Mouse (Mus musculus): ENCODE measurements around the gene Acox1.

Gene Acox1

GRCm38 (mm10) chr11:116167884-116168439, 30.9 kb downstream of the Acox1 start, which contains the start of gene Fbf1:
Gene Fbf1 (minus strand): TSS chr11:116168166.
- DNase-seq (ENCODE audit: low spot score), result peak; percentile 95

DNA sequence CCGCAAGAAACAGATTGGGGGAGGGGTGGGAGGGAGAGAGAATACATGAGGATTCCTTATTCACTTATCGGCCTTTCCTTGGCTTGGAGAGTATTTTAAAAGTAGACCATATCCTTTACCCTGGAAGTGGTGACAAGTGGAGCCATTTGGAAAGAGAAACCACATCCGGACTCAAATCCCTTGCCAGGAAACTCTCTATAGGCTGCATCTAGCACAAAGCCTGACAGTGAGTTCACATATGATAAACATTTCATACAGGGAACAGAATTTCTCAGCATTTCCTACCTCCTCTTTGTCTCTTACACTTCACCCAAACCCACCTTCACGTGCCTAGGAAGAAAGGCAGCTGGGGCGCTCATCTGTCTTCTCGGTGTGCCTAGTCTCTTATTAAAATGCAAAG, 31.6 kb downstream of the Acox1 start:
- no peak for DNase-seq (ENCODE audit: low spot score)

GRCm38 (mm10) chr11:116163002-116163401, 35.8 kb downstream of the Acox1 start:
- DNase-seq (ENCODE audit: low spot score), result no peak

DNA sequence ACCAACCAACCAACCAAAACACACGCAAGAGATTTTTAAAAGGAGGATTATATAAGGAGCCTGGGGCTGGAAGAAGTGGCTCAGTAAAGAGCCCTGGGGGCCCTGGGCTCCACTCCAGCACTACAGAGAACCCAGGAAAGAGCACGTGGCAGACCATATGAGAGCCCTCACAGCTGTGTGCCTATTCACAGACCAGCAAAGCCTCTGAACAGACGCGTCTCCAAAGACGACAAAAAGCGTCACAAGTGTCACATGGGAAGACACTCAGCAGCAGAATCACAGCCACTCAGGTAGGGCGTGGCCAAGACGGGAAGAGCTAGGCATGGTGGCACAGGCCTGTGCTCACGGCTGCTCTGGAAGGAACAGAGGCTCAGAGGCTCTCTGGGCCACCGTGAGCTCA, 36.7 kb downstream of the Acox1 start:
- no peak for DNase-seq (ENCODE audit: low spot score)

GRCm38 (mm10) chr11:116161312-116161711, 37.5 kb downstream of the Acox1 start:
- no peak for DNase-seq (ENCODE audit: low spot score)

DNA sequence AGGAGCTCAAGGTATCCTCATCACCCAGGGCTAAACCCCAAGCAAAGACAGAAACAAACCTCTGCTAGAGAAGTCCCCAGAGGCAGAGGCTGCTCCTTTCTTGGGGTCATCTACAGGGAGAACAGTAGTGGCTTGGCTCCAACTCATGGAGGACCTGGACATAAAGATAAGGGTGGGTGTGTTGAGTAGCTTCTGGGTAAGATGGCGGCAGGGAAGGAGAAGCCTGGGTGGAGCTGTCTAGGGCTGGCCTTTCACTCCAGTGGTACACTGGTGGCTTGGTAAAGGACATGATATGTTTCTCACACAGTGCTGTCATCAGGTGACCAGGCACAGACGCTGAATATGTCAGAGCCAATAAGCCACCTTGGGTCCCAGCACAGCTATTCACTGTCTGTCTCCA, 47.9 kb downstream of the Acox1 start:
- no peak for DNase-seq (ENCODE audit: low spot score)

DNA sequence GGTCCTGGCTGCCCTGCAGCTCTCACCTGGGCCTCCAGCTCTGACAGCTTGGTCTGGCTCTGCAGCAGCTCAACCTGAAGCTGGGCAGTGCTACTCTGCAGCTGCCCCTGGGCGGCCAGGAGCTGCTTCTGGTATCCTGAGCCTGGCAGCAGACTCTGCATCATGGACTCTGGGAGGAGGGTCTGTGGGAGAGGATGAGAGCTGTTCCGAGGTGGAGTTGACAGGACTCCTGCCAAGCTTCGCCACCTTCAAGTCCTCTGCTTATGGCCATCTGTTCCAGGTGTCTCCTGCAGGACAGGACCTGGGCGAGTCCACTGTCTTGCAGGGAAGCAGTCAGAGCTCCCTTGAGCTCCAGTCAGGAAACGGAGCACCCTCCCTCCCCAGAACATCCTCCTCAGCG, 49.5 kb downstream of the Acox1 start:
- DNase-seq (ENCODE audit: low spot score), result no peak

GRCm38 (mm10) chr11:116148761-116149221, 50.1 kb downstream of the Acox1 start:
- DNase-seq (ENCODE audit: low spot score), result no peak

DNA sequence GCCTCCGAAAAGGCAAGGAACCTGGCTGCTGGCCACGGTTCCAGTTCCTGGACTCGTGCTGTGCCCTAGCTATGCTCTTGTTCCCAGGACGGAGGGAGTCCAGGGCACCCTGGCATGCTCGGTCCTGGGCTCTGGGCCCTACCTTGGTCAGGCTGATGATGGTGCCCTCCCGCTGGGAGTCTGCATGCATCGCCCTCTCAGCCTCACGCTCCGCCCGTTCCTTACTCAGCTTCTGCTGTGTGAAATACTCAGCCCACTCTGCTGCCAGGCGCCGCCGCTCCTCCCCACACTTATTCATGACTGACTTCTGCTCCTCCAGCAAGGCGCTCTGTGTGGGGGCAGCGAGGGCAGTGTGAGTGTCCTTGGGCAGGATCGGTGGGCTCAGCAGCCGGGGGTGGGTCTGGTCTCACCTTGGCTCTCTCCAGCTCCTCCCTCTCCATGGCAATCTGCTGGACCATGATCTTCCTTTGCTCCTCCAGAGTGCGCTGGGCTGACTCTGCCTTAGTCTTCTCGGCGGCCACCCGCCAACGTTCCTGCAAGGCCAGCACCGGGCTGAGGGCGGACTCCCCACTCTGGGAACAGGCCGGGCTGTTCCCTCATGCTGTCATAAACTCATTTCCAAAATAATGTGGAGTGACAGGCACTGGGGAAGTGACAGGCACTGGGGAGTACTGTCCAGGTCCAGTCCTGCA, 52.4 kb downstream of the Acox1 start:
- no peak for DNase-seq (ENCODE audit: low spot score)

DNA sequence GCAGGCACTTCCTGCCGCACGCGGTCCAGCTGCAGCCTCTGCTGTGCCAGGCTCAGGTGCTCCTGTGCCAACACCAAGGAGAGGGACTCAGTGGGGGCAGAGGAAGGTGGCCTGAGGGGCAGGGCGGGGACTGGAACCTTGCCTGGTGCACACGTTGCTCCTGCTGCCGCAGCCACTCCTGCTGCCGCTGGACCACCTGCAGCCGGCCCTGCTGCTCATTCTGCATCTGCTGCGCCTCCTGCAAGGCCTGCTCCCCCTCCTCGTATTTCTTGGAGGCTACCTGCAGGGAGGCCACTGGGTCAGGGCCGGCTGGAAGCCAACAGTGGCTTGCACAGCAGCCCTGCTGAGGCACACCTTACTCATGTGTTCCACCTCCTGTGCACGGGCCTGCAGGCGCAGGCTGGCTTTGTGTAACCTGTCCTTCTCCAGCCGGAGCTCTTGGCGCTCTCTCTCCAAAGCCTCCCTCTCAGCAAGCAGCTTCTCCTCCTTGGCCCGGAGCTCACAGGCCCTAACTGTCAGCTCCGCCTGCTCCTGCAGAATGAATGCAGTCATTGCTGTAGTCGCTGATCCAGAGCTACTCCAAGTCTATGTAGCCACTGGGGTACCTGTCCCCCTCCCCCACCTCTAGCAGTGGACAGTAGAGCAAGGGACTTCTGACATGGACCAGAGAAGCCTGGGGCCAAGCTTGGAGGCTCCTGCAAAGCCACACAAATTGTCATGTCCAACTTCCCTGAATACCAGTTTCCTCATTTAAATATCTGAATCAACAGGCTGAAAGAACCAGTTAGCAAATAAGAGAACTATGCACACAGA, 53.2 kb downstream of the Acox1 start:
- DNase-seq (ENCODE audit: low spot score), result no peak

- DNase-seq (ENCODE audit: low spot score), result no peak
These were observed 55.4 kb downstream of the Acox1 start for GRCm38 (mm10) chr11:116143468-116143867.

- DNase-seq (ENCODE audit: low spot score), result peak; percentile 50
These were observed 56.4 kb downstream of the Acox1 start for GRCm38 (mm10) chr11:116142211-116142991.

GRCm38 (mm10) chr11:116138468-116139138, 60.2 kb downstream of the Acox1 start, which contains the start of gene Mrpl38:
Gene Mrpl38 (minus strand): TSS chr11:116138868.
- peak; percentile 97 for DNase-seq (ENCODE audit: low spot score)

- DNase-seq (ENCODE audit: low spot score), result no peak
These were observed 60.8 kb downstream of the Acox1 start for GRCm38 (mm10) chr11:116138096-116138467.

DNA sequence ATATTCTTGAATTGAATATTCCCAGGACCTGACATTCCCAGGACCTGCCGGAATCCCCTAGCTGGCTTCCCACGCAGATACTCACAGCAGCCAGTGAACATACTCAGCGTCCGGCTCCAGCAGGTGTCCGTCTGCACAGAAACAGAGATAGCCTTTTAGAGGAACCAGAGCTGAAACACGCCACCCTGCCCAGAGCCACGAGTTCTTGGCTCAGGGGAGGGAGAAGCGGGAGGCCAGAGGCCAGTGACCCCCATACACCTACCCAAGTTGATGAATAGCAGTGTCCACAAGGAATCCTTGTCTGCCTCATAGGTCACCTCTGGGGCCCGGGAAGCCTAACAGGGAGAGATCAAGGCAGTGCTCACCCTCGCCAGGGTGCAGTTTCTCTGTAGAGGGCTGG, 64.7 kb downstream of the Acox1 start:
- no peak for DNase-seq (ENCODE audit: low spot score)

GRCm38 (mm10) chr11:116133497-116133896, 65.3 kb downstream of the Acox1 start:
- DNase-seq (ENCODE audit: low spot score), result no peak

DNA sequence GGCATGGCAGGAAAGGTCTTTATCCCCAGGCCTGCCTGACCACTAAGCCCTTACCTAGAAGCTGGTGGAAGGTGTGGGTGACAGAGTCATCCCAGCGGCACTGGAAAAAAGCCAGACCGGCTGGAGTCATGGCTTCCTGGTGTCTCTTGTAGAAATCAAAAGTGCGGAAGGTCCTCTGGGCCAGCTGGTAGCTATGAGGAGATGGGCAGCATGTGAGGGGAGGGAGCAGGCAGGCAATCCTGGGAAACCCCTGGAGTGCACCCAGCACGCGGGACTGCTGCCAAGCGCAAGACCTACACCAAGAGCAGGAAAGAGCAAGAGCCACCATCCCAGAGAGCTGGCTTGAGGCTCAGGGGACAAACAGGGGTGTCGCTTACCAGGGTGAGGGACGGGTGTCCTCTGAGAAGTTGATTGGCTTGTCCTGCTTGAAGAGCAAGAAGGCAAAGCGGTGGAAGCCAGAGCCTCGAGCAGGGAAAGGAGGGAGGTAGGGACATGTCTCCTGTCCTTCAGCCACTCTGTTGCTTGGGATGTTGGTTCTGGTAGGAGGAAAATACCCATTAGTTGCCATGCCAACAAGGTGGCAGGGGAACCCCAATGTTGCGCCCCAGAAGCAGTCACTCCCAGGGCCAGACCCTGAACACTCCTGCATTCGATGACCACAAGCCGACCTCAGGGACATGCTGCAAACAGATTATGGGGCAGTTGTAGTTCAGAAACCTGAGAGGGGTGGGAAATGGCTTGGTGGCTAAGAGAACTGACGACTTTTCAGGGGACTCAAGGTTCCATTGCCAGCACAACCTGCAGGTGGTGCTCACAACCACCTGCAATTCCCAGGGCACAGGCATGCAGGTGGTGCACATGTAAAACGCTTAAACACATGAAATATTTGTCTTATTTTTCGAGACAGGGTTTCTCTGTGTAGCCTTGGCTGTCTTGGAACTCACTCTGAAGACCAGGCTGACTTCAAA, 66.2 kb downstream of the Acox1 start:
- DNase-seq (ENCODE audit: low spot score), result no peak

DNA sequence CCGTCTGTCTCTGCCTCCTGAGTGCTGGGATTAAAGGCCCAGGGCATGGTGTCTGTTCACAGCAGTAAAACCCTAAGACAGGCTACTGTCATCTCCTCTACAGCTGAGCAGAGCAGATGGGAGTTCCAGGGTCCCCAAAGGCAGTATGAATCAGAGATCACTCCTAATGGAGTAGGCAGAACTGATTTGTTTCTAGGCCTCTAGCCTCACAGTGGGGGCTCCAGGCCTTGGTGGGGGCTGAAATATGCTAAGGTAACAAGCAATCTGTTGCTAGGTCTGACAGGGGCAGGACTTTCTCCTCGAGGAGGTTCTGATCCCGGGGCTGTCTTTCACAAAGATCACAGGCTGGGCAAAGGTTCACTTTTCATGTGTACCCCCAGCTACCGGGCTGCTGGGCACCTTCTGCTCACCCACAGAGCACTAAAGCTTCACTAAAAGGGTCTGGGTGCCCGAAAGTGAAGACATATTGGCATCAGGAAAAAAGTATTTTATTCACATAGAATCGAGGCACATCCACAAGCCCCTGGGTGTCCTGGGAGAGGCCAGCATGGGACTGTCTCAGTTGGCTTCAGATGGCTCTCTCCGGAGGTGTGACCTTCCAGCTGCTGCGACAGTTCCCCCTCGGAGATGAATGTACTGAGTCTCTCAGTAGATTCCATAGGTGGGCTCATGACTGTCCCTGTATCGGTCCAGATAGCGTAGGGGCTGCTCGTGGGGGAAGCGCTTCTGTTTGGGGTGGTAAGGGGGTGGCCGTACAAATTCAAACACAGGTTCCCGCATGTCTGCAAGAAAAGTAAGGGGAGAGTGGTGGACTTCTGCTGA, 67.3 kb downstream of the Acox1 start:
- no peak for DNase-seq (ENCODE audit: low spot score)

DNA sequence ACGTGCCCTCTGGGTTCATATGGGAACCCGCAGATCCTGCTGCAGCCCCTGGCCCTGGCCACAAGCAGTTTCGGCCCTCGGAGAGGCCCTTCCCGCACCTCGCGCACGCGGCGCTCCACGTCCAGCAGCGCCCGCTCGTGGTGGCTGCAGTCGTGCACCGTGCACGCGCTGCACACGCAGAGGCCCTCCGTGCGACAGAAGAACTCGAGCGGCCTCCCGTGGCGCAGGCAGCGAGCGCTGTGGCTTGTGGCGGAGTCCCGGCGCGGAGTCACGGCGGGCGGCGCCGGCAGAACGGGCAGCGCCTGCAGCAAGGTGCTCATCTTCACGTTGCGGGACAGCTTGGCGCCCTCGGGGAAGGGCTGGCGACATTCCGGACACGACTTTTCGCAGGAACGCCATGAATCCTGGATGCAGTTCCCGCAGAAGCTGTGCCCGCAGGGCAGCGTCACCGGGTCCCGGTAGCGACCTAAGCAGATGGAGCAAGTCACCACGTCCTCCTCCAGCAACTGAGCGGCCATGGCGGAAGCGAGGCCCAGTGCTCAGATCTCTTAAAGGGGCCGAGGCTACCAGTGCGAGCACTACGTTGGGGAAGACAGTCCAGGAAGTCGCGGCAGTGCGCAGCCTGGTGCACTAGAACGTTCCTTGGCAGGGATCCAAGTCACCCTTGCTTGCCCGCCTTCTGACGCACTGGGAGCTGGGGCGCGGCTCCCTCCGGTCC, 68.2 kb downstream of the Acox1 start, which contains the start of gene Trim65:
Gene Trim65, minus strand, starts transcription at position 641 of the 718 bp plus-strand sequence.
- DNase-seq (ENCODE audit: low spot score), result peak; percentile 86

All from yolk sac, embryonic 10.5 days (tissue).